Mouse (Mus musculus) monocyte, adult 5-6 weeks (primary cell): ENCODE measurements around the gene Ext2. TPM values are rescaled to one million over a fixed set of nuclear protein-coding genes. Genes with fewer than 3 reads are reported as not detected.

Experiments
- ATAC-seq: fragments of 153-309, 156-312 bp; replicated peaks from 2 replicates; pipeline ENCODE4 v1.8.0; 2017; ENCODE audit warnings: mild to moderate bottlenecking; ENCODE audit not compliant: low TSS enrichment, insufficient number of reproducible peaks, severe bottlenecking, poor library complexity, low FRiP score
- total RNA-seq: library from RNA; stranded (forward); fragments of 200-1000, 200-491, 200-594 nt; gene quantifications from 3 replicates; pipeline ENCODE4 v1.2.3, GENCODE M21; 2017

Ext2 gene
- total RNA-seq = 10.4 to 43.3 TPM (median 12.9 TPM) in 3 replicates

- peak; percentile 81 for ATAC-seq
Measured at GRCm38 (mm10) chr2:93822045-93822749, at the start of gene Ext2. TSS of gene Ext2 (minus strand) at chr2:93822568.

- ATAC-seq = no peak
Measured at GRCm38 (mm10) chr2:93871411-93871925, 49.1 kb upstream of the Ext2 start.

GRCm38 (mm10) chr2:93870842-93871241, 48.5 kb upstream of the Ext2 start:
- no peak for ATAC-seq

GRCm38 (mm10) chr2:93869107-93869600, 46.8 kb upstream of the Ext2 start, which contains the start of gene Accsl:
TSS of gene Accsl (minus strand) at chr2:93869157.
- no peak for ATAC-seq

- ATAC-seq = no peak
Measured at GRCm38 (mm10) chr2:93868566-93868965, 46.2 kb upstream of the Ext2 start.

GRCm38 (mm10) chr2:93863229-93863628, 40.9 kb upstream of the Ext2 start:
- ATAC-seq = no peak

- ATAC-seq = no peak
Measured at GRCm38 (mm10) chr2:93858845-93859244, 36.5 kb upstream of the Ext2 start.

GRCm38 (mm10) chr2:93851303-93851702, 28.9 kb upstream of the Ext2 start:
- no peak for ATAC-seq

- ATAC-seq = peak; percentile 37; the same call in 1 of the 2 replicates
Measured at GRCm38 (mm10) chr2:93850317-93850944, 28.1 kb upstream of the Ext2 start.

- peak; percentile 77 for ATAC-seq
Measured at GRCm38 (mm10) chr2:93849505-93850089, 27.2 kb upstream of the Ext2 start, which contains the start of gene Accs. TSS of gene Accs (minus strand) at chr2:93849943.

- no peak for ATAC-seq
Measured at GRCm38 (mm10) chr2:93841349-93841748, 19.0 kb upstream of the Ext2 start.

- no peak for ATAC-seq
Measured at GRCm38 (mm10) chr2:93840109-93840508, 17.7 kb upstream of the Ext2 start.

- no peak for ATAC-seq
Measured at GRCm38 (mm10) chr2:93838931-93839330, 16.6 kb upstream of the Ext2 start.

GRCm38 (mm10) chr2:93836232-93836785, 13.9 kb upstream of the Ext2 start:
- ATAC-seq = no peak

GRCm38 (mm10) chr2:93835596-93835995, 13.2 kb upstream of the Ext2 start:
- no peak for ATAC-seq

- peak; percentile 94 for ATAC-seq
Measured at GRCm38 (mm10) chr2:93823519-93823918, 1.2 kb upstream of the Ext2 start.

- ATAC-seq = no peak
Measured at GRCm38 (mm10) chr2:93817791-93818190, 4.6 kb downstream of the Ext2 start.

- ATAC-seq = no peak
Measured at GRCm38 (mm10) chr2:93813343-93813742, 9.0 kb downstream of the Ext2 start.

GRCm38 (mm10) chr2:93811812-93812211, 10.6 kb downstream of the Ext2 start:
- 0 out of 2 replicates have a peak, but pooled peaks have one; percentile 65 for ATAC-seq
